Mouse (Mus musculus) spleen, adult 2 months (tissue): ENCODE data around the gene Elovl5.

Source experiments
- CTCF ChIP-seq: fragments of 200-500 bp; IDR thresholded peaks from 2 replicates; pipeline ENCODE4 v1.5.1; 2011; ENCODE audit warnings: mild to moderate bottlenecking, inconsistent platforms; ENCODE audit not compliant: insufficient read depth, insufficient read length, insufficient replicate concordance; ENCODE audit errors: extremely low read depth
- POLR2A ChIP-seq: fragments of 200-500 bp; IDR thresholded peaks from 2 replicates; pipeline ENCODE4 v1.6.1; 2011; ENCODE audit warnings: low read depth, low read length, inconsistent platforms

DNA sequence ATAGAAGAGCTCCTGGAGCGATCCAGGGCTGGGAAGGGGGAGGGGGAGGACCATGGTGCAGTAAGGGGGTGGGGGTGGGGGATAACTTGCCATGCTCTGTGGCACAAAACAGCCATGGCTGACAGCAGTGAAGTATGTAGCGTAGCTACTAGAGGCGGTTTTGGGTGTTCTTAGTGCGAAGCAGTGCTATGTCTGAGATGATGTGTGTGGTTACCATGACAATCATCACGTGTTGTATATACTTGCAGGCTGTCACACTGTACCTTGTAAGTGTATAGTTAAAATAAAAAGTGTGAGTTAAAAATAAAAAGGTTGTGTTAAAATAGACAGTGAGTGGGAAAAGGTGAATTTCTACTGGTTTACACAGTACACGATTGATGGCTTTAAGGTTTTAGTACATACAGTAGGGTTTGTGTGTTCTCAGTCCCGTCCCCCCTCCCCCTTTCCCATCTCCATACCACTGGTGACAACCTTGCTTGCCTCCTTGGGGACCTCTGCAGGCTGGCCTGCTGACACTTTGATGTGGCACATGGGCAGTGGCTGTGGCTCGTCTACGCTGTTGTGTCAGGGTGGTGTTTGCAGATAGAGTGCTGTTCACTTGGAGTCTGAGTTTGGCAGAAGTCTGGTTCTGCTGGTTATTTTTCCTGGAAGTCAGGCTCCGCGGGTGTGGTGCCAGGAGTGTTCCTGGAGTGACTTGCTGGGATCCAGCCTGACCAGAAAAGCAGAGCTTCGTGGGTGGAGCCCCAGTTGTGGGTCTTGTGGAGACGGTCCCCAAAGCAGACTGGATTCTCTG lies 21.8 kb downstream of the Elovl5 start:
- no peak for TF ChIP-seq POLR2A
- TF ChIP-seq CTCF, result no peak
